Mouse (Mus musculus): Measurements from ENCODE around the gene Mical2.

DNA sequence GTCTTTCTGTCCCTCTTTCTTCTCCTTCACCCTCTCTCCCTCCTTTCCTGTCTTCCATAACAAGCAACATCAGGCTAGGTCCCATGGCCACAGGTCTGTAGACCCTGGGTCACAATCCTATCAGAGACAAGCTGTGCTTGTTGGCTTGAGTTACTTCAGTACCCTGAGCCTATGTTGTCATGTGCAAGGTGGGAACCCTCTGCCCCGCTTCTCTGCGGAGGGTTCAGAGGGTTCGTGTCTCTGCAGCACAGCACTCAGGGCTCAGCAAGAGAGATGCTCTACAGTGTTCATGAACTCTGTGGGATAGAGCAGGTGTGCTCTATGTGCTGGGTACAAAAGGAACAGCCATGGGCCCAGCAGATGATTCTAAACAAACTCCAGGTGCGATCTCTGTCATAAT lies 16.0 kb upstream of the Mical2 start:
- TF ChIP-seq CTCF (IDR thresholded peaks at IDR 0.05; ENCODE audit: extremely low read depth, insufficient read length, insufficient replicate concordance, low read depth, low read length) = no peak
- no peak for TF ChIP-seq POLR2A (IDR thresholded peaks at IDR 0.05; ENCODE audit: low read depth, low read length)
